Mouse (Mus musculus): ENCODE measurements around the gene Rnf224.

DNA sequence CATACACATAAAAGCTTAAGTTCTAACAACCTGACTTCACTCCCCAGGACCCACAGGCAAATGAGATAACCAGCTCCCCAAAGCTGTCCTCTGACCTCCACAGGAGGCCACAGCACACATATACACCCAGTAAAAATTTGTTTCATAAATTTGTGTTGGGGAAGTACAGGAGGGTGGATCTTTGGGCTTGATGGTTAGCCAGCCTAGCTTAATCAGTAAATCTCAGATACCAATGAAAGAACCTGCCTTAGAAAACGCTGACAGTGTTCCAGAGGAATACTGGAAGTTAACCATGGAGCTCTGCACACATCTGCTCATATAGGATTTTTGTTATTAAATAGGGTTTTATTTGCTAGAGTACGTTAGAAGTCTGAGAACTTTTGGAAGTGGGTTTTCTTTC is 18.9 kb downstream of the Rnf224 start:
- TF ChIP-seq TBP (IDR thresholded peaks at IDR 0.05; ENCODE audit: low read depth, low read length), result no peak
- TF ChIP-seq POLR2AphosphoS5 (IDR thresholded peaks at IDR 0.05; ENCODE audit: borderline replicate concordance, low read depth, low read length), result no peak
- TF ChIP-seq CTCF (IDR thresholded peaks at IDR 0.05 in 2 of 3, conservative IDR thresholded peaks at IDR 0.05 in 1 of 3; ENCODE audit: control insufficient read depth in 1 of 3, insufficient read depth in 1 of 3, low read depth in 2 of 3, low read length in 3 of 3, poor library complexity in 1 of 3, severe bottlenecking in 1 of 3), result no peak
